Mouse (Mus musculus) gastrocnemius, adult 2 months (tissue): ENCODE data around the gene Mylk4. TPM values are rescaled to one million over a fixed set of nuclear protein-coding genes. Genes with fewer than 3 reads are reported as not detected.

Source experiments
- DNase-seq: peaks from one replicate; pipeline ENCODE4 v3.0.0; 2022
- H3K27ac ChIP-seq: fragments of 200-600 bp; 2 replicates; pipeline ENCODE4 v1.8.1; 2022; ENCODE audit warnings: mild to moderate bottlenecking
- H3K4me3 ChIP-seq: fragments of 200-600 bp; 2 replicates; pipeline ENCODE4 v1.8.1; 2022; ENCODE audit warnings: mild to moderate bottlenecking, moderate library complexity
- CTCF ChIP-seq: fragments of 200-600 bp; IDR thresholded peaks from 2 replicates; pipeline ENCODE4 v1.8.1; 2022; ENCODE audit warnings: antibody characterized with exemption, mild to moderate bottlenecking, moderate library complexity
- intact Hi-C: fragments of 180-260 bp; cut with DNase I; formaldehyde crosslinking; loops from one replicate; pipeline ENCODE4 v1.15.1; 2025
- total RNA-seq, 2 experiments: library from RNA; stranded (reverse); gene quantifications; 2 replicates each; pipeline ENCODE4 v1.2.3; 2021

Mylk4 gene
- total RNA-seq, 2 experiments from 2014 or later = 466 to 1,631 TPM

DNA sequence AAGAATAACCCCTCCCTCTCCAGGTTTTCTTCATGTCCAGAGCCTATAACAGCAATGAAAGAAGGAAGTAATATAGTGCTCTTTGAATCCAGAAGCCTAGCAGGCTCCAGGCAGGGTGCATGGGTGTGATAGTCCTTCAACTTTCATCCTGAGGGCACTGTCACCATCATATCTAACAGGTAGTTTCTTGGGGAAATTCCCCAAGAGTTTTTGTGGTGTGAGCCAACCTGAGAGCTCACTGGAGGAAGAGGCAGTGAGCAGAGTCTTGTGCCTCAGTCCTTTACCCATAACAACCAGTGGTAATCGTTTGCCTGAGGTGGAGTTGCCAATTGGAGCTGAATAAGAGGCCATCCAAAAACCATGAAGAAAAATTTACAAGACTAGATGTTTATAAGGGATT, 91.2 kb downstream of the Mylk4 start:
- intact Hi-C loops = no loop called here
- DNase-seq = no peak
- Histone ChIP-seq H3K27ac (no peak overlapping the region), H3K4me3 (no peak overlapping the region)
- no peak for TF ChIP-seq CTCF

- intact Hi-C loops = no loop called here
- no peak for TF ChIP-seq CTCF
- H3K4me3 ChIP-seq = no peak overlapping the region
- H3K27ac ChIP-seq = no peak overlapping the region
- DNase-seq = no peak
Observed at GRCm38 (mm10) chr13:32690279-32690678, 93.5 kb downstream of the Mylk4 start.

DNA sequence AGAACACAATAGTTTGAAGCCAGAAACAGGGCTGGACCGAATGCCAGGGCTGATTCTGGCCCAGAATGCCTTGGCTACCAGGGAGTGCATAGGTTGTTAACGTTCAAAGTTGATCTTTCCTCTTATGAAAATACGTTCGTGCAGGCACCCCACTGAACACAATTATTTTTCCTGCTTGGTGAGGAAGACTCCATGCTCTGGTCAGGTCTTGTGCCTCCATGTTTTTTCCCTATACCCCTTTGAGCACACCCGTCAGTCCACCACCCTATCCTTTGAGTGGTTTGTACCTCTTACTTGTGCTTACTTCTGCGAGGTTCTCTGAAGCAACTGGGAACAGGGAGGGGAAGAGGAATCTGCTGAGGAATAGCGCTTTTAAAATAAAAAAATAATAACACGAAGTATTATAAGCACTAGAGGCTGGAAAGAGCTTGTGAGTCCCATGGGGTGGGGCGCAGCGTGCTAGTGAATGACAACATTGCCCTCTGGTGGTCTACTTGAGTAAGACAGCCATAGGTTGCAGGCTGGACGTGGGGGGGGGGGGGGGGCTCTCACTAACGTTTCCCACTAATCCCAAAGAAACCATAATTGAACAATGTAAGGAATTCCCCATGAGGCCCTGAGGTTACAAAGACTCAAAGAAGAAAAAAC, 102.8 kb downstream of the Mylk4 start:
- Histone ChIP-seq H3K4me3 (peak overlapping the region; percentile 48), H3K27ac (peak overlapping the region; percentile 20; the same call in 1 of the 2 replicates)
- peak; percentile 72 for DNase-seq
- intact Hi-C loops = loop anchor here (2.0 to 5.0 kb wide), 4 partner anchors 189 to 888 kb away; no protein-coding TSS in a partner anchor
- TF ChIP-seq CTCF = peak; percentile 71

DNA sequence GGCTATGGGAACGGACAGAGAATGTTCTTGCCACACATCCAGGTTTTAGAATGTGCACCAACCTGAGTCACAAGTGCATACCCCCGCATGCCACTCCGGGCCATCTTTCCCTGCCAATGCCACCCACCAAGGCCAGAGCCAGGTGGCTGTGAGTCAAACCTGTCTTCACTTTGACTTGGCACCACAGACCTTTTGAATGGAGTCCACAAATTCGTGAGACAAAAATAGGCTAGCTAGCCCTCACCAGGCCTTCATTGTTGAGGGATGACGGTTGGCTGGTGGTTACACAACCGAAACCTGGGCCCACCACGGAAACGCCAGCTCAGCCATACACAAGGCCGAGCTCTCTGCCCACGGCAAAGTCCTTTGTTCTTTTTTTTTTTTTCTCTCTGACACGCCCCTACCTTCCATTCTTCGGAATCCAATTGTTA, 103.6 kb downstream of the Mylk4 start:
- DNase-seq = no peak
- no peak overlapping the region for H3K27ac ChIP-seq
- no peak for TF ChIP-seq CTCF
- H3K4me3 ChIP-seq = no peak overlapping the region
- intact Hi-C loops = loop anchor here (2.0 to 5.0 kb wide), 4 partner anchors 188 to 887 kb away; no protein-coding TSS in a partner anchor

DNA sequence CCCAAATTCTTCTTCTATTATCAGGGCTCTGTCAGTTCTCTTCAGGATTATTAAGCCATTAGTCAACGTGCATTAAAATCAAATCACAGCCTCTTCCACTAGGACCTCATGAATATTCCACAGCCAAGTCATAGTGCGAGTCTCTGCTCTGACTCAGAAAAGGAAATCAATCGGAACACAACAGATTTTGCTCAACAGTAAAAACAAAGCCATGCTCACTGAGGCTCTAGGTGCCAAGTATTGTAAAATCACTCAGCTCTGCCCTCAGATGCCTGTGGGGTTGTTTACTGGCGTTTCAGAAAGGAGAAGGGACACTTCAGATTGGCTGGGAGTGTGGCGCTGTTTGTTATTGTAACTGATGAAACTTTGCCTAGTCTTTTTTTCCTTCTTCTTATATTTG, 104.8 kb downstream of the Mylk4 start:
- intact Hi-C loops = loop anchor here (10.0 kb wide), 1 partner anchor 264 kb away; no protein-coding TSS in a partner anchor
- no peak for DNase-seq
- TF ChIP-seq CTCF = no peak
- Histone ChIP-seq H3K4me3 (no peak overlapping the region), H3K27ac (no peak overlapping the region)

GRCm38 (mm10) chr13:32670782-32671181, 113.0 kb downstream of the Mylk4 start:
- intact Hi-C loops = loop anchor here (10.0 kb wide), 1 partner anchor 256 kb away; no protein-coding TSS in a partner anchor
- H3K27ac ChIP-seq = no peak overlapping the region

DNA sequence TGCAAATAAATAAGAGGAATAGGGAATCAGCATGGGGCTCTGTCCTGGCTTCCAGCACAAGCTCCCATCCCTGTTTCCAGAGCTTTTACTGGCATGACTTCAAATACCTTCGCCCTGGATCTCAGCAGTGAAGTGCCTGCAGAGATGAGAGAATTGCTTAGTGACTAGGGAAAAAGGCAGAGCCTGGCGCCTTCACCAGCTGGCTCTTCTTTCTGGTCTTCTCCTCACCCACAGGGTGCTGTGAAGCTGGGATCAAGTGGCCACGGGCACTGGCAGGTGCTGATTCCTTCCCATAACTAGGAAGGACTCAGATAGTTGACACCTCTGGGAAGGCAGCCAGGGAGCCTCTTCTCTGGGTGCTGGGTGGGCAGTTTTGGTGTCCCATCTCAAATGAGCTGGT, 115.5 kb downstream of the Mylk4 start:
- intact Hi-C loops = no loop called here
- DNase-seq = peak; percentile 81
- H3K27ac ChIP-seq = no peak overlapping the region
- no peak overlapping the region for H3K4me3 ChIP-seq
- TF ChIP-seq CTCF = no peak

More at GRCm38 (mm10) chr13:32670782-32671181, 113.0 kb downstream of the Mylk4 start:
- no peak overlapping the region for H3K4me3 ChIP-seq
- no peak for TF ChIP-seq CTCF
- no peak for DNase-seq

- H3K4me3 ChIP-seq = no peak overlapping the region
- intact Hi-C loops = no loop called here
- TF ChIP-seq CTCF = no peak
- no peak overlapping the region for H3K27ac ChIP-seq
- DNase-seq = no peak
Observed at GRCm38 (mm10) chr13:32667386-32667785, 116.4 kb downstream of the Mylk4 start.

GRCm38 (mm10) chr13:32662041-32662440, 121.7 kb downstream of the Mylk4 start:
- H3K27ac ChIP-seq = no peak overlapping the region
- H3K4me3 ChIP-seq = no peak overlapping the region
- TF ChIP-seq CTCF = peak; percentile 63
- intact Hi-C loops = loop anchor here (5.0 kb wide), 3 partner anchors 170 to 860 kb away; no protein-coding TSS in a partner anchor
- DNase-seq = peak; percentile 26

DNA sequence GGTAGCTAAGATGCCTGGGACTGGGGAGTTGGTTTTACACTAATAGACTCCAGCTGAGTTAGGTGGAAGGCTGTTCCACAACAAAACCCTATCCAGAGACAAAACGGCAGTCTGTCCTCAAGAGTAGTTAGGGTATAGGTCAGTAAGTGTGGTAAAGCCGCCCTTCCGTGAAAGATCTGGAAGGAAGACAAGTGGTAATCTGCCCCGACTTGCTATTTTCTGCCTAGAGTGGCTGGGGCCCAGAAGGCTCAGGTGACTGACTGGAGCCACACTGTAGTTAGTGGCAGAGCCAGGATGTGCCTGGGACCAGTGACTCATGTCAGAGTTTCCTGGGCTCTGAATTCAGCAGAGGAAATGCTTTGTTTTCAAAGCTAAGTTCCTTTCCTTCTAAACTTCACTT, 123.5 kb downstream of the Mylk4 start:
- intact Hi-C loops = loop anchor here (5.0 kb wide), 3 partner anchors 168 to 858 kb away; no protein-coding TSS in a partner anchor
- peak overlapping the region; percentile 77 for H3K27ac ChIP-seq
- peak overlapping the region; percentile 20; the same call in 1 of the 2 replicates for H3K4me3 ChIP-seq
- peak; percentile 74 for DNase-seq
- TF ChIP-seq CTCF = no peak

DNA sequence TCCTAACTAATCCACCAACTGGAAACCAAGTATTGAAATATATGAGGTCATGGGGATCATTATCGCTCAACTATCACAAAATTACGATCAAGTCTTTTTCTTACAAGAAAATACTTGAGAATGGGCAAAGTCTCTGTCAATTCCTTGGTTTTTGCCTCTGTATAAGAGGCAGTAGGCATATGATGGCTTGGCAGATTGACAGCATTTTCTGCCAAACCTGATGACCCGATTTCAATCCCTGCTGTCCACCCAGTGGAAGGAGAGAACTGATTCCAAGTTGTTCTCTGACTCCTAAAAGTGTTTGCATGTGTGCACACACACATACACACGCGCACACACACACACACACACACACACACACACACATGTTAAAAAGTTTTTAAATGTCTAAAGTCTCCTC, 124.5 kb downstream of the Mylk4 start:
- DNase-seq = no peak
- Histone ChIP-seq H3K4me3 (no peak overlapping the region), H3K27ac (no peak overlapping the region)
- intact Hi-C loops = no loop called here
- no peak for TF ChIP-seq CTCF

GRCm38 (mm10) chr13:32657583-32657982, 126.2 kb downstream of the Mylk4 start:
- Histone ChIP-seq H3K27ac (no peak overlapping the region), H3K4me3 (no peak overlapping the region)
- DNase-seq = no peak
- intact Hi-C loops = no loop called here
- no peak for TF ChIP-seq CTCF

Other genes starting within 250 kb of the Mylk4 start
- 1 to 10 TPM; 5.2 to 8.5 TPM for gene Wrnip1, start 18.1 kb upstream of the Mylk4 start, total RNA-seq
- not detected for gene D930007J09Rik, start 18.9 kb upstream of the Mylk4 start, total RNA-seq
- gene Serpinb1a, start 67.2 kb upstream of the Mylk4 start, total RNA-seq = 1 to 10 TPM; 3.7 to 4.0 TPM
- gene Serpinb1c, start 114.3 kb upstream of the Mylk4 start, total RNA-seq = 1 to 10 TPM; 1.6 to 2.3 TPM
- 1 to 10 TPM; 1.4 to 1.6 TPM for gene Serpinb6b, start 181.3 kb upstream of the Mylk4 start, total RNA-seq
- 1 to 10 TPM; 1.5 to 2.3 TPM for gene Serpinb9, start 219.3 kb upstream of the Mylk4 start, total RNA-seq
- not detected for gene Serpinb9b, start 243.5 kb upstream of the Mylk4 start, total RNA-seq